Mouse (Mus musculus) adrenal gland, adult (tissue): ENCODE results near the gene Phyhipl.

Experiments
- DNase-seq, 2 experiments: peaks; one replicate each; pipeline ENCODE4 v3.0.0; 2022 to 2023; ENCODE audit warnings: low spot score in 1 of 2; ENCODE audit not compliant: inconsistent age in 2 of 2

Gene Phyhipl

GRCm38 (mm10) chr10:70535401-70535800 is 120.4 kb downstream of the Phyhipl start:
- DNase-seq: no peak

GRCm38 (mm10) chr10:70534571-70534970 is 121.2 kb downstream of the Phyhipl start:
- no peak for DNase-seq

GRCm38 (mm10) chr10:70533986-70534385 is 121.8 kb downstream of the Phyhipl start:
- peak in 1 of 2 experiments; percentile 26 for DNase-seq

GRCm38 (mm10) chr10:70533301-70533781 is 122.4 kb downstream of the Phyhipl start:
- DNase-seq: peak; percentile 29 to 75

GRCm38 (mm10) chr10:70532249-70532648 is 123.5 kb downstream of the Phyhipl start:
- DNase-seq: peak in 1 of 2 experiments; percentile 30

GRCm38 (mm10) chr10:70530185-70530823 is 125.5 kb downstream of the Phyhipl start:
- peak in 1 of 2 experiments; percentile 67 for DNase-seq

GRCm38 (mm10) chr10:70521379-70521778 is 134.4 kb downstream of the Phyhipl start:
- DNase-seq: peak in 1 of 2 experiments; percentile 3

- DNase-seq: peak; percentile 34 to 69
Observed at GRCm38 (mm10) chr10:70520143-70521131, 135.3 kb downstream of the Phyhipl start.

GRCm38 (mm10) chr10:70519640-70520099 is 136.1 kb downstream of the Phyhipl start:
- DNase-seq: peak; percentile 60 to 68

- peak in 1 of 2 experiments; percentile 1 for DNase-seq
Observed at GRCm38 (mm10) chr10:70516661-70517060, 139.1 kb downstream of the Phyhipl start.

- no peak for DNase-seq
Observed at GRCm38 (mm10) chr10:70514848-70515247, 140.9 kb downstream of the Phyhipl start.

GRCm38 (mm10) chr10:70507880-70508279 is 147.9 kb downstream of the Phyhipl start:
- DNase-seq: peak in 1 of 2 experiments; percentile 5
